Mouse (Mus musculus) NIH3T3 (cell line): ENCODE measurements around the gene Acot7.

Experiments used
- DNase-seq: peaks from one replicate; pipeline ENCODE4 v3.0.0-alpha.2; 2012; ENCODE audit warnings: low read depth

Acot7 gene

DNA sequence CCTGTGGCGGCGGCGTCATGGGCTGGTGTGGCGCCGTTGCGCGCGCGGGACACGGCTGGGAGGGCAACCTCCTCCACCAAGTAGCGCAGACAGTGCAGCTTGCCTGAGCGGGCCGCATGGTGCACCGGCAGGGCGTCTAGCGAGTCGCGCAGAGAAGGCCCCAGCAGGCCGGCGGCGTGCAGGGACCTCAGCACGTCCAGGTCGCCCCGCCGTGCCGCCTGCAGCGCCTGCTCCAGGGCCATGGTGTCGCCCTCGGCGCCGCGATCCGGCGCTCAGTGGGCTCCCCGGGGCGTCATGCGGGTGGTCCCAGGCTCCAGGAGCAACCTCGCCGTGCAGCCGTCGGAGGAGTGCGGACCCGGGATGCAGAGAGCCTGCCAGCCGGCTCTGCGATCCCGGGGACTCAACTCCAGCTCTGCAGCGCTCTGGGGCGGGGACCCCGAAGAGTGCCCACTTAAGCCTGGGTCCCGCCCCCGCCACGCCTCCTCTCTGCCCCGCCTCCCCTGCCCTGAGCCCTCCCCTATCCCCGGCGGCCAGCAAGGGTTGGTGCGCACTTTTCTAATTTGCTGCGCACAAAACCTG is 25.9 kb upstream of the Acot7 start, which contains the start of gene Espn:
Espn (minus strand) TSS at position 406 of the 579 bp plus-strand sequence.
- DNase-seq, result no peak

- peak; percentile 85 for DNase-seq
Measured at GRCm38 (mm10) chr4:152153771-152154177, 24.2 kb upstream of the Acot7 start.

GRCm38 (mm10) chr4:152155019-152155418 is 22.9 kb upstream of the Acot7 start:
- no peak for DNase-seq

DNA sequence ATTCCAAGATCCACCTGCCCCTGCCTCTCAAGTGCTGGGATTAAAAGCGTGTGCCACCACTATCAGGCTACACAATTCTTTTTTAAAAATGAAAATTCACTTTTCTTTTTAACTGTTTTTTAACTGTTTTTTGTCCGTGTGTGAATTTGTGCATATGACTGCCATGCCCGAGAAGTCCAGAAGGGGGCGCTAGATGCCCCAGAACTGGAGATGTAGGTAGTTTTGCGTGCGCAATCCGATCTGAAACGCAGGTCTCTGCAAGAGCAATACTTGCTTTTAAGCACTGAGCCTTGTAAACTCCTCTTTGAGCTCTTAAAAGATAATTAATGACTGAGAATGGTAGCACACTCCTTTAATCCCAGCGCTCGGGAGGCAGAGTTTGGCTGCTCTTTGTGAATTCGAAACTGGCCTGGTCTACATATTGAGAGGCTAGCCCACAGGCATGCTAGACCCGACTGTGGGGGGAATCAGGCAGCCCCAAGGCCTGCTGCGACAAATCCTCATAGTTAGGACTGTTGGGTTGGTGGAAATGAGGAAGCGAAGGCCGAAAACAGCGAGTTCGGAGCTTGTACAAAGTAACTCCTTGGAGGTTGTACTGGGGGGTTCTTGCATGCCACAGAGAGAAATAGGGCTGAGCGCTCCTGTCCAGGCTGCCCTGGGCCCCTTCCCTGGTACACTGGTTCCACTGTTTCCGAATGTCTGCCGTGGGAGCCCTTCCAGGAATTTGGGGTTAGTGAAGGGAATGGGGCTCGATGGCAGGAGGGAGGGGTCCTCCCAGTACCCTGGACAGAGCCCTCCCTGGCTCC is 20.0 kb upstream of the Acot7 start:
- peak; percentile 54 for DNase-seq

- no peak for DNase-seq
Measured at GRCm38 (mm10) chr4:152158585-152159284, 19.2 kb upstream of the Acot7 start, which contains the start of gene Hes2. Gene Hes2 (plus strand): TSS chr4:152158867.

- no peak for DNase-seq
Measured at GRCm38 (mm10) chr4:152159285-152159678, 18.7 kb upstream of the Acot7 start.

DNA sequence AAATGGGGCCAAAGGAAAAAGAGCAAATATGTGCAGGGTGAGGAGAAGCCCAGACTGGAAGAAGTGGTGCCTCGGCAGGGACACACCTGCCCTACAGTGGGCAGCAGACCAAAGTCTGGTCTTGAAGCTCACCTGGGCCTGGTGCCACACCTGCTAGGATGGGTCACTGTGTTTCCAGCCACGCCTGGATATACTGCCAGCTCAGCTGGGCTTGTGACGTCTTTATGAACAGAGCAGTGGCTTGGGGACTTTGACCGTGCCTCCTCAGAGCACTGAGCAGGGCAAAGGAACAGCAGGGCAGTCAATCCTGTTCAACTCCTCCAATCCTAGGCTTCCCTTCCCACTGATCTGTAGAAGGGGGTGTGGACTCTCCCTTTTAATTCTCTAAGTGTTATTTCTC is 17.2 kb upstream of the Acot7 start:
- DNase-seq, result no peak

DNA sequence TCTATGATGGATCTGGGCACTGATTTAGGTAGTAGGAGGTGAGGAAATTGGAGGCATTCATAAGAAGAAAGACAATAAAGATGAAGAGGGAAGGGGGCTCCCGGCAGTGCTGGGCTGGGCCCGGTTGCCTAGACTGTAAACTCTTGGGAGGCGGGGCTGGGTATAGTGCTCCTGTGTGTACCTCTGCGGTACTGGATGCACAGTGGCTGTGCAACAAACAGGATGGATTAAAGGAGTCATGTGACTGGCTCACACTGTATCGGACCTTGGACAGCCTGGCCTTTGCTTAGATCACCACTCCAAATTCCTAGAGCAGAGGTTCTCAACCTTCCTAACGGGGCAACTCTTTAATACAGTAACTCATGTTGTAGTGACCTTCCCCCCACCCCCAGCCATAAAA is 16.3 kb upstream of the Acot7 start:
- no peak for DNase-seq

GRCm38 (mm10) chr4:152162748-152163147 is 15.2 kb upstream of the Acot7 start:
- DNase-seq, result peak; percentile 71

DNA sequence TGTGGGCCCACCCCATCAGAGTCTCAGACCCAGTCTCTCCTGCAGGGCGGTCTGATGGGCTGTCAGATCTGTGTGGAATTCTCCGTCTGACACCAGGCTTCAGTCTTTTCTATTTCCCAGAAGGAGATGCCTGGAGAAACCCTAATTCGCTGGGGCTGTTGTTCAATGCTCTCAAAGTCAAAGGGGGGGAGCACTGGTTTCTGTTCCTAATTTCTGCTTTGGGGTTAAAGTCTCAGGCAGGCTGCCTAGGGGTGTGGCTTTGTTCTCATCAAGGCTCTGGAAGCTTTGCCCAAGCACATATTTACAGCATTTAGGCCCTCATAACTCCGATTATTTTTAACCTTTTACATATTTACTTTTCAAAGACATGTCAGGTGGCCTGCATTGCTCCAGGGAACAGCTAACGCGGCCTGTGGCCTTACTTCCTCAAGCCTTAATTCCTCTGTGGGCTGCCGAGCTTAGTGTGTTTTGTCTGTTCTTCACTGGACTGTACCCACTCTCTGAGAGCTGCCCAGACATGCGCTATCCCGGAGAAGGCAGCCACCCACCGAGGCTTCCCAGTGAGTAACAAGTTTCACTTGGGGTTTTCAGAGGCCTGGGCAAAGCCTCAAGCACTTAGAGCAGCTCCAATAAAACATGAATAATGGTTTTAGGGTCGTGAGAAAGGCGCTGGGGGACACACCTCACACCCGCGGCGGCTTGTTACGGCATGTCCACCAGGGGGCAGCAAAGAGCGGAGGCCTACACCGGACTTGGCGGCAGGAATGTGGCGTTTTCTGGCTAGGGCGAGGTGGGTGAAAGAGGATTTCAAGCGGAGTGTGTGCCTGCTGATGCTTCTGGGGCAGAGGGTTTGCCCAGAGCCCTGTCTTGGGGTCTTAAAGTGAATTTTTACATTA is 12.7 kb upstream of the Acot7 start:
- peak; percentile 35 for DNase-seq

GRCm38 (mm10) chr4:152168052-152168451 is 9.9 kb upstream of the Acot7 start:
- DNase-seq, result no peak

- no peak for DNase-seq
Measured at GRCm38 (mm10) chr4:152169103-152169502, 8.8 kb upstream of the Acot7 start.

DNA sequence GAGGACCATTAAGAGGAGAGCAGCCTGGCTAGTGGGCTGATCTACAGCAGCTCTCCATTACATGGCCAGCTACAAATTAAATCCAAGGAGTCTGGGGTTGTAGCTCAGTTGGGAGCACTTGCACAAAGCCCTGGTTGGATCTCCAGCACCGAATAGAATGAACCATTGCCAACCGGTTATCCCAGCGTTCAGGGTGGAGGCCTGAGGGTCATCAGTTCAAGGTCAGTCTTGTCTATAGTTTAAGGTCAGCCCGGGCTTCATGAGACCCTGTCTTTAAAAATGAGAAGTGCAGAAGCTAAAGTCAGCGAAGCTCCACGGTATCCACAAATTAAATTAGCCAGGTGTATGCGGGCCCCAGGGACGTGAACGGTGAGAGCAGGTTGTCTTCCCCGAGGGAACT is 7.6 kb upstream of the Acot7 start:
- no peak for DNase-seq

DNA sequence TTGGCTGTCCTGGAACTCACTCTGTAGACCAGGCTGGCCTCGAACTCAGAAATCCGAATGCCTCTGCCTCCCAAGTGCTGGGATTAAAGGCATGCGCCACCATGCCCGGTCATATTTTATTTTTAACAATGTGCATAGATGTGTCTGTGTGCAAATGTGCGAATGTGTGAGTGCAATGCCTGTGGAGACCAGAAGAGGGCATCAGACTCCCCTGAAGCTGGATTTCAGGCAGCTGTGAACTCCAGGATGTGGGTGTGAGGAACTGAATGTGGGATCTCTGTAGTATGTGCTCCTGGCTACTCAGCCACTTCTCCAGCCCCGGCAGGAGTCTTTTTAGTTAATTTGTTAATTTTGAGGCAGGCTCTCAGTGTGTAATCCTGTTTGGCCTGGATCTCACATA is 6.4 kb upstream of the Acot7 start:
- DNase-seq, result no peak

DNA sequence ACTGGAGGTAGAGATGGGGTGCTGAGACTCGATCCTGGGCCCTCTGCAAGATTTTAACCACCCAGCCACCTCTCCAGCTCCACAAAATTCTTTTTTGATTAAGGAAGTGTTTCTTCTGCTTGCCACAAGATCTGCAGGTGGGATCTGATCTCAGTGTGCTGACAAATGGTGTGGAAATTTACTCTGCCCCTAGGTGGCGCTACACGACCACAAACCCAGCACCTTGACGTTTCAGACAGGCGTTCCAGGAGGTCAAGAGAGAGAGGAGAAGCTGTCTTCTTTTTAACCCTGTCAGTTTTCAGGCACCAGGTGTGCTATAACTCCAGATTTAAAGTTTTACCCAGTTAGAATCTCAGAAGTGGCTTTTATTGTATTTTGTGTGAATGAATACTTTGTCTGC is 4.9 kb upstream of the Acot7 start:
- peak; percentile 84 for DNase-seq

GRCm38 (mm10) chr4:152173956-152174355 is 4.0 kb upstream of the Acot7 start:
- no peak for DNase-seq

- no peak for DNase-seq
Measured at GRCm38 (mm10) chr4:152176638-152177037, 1.3 kb upstream of the Acot7 start.

- DNase-seq, result no peak
Measured at GRCm38 (mm10) chr4:152177174-152177536, 779 bp upstream of the Acot7 start.

DNA sequence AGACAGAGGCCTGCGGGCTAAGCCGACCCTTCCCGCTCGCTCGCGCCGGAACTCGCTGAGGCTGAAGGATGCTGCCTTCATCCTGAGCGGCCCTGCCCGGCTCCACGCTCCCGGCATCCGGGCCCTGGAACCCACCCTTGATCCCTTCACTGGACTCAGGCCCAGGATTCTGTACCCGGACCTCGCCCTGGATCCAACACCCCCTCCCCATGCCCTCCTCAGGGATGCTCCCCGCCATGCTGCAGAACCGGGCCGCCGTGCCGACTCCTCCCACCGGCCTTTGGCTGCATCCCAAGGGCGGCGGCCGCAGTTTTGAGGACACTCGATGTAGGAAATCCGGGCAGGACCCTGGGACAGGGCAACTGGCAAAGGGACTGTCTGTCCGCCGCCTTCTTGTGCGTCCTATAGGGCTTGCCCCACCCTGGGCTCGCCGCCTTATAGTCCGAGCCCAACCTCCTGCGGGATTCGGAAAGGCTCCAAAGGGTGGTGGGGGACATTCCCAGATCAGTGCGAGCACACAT is 470 bp downstream of the Acot7 start:
- DNase-seq, result peak; percentile 36

DNA sequence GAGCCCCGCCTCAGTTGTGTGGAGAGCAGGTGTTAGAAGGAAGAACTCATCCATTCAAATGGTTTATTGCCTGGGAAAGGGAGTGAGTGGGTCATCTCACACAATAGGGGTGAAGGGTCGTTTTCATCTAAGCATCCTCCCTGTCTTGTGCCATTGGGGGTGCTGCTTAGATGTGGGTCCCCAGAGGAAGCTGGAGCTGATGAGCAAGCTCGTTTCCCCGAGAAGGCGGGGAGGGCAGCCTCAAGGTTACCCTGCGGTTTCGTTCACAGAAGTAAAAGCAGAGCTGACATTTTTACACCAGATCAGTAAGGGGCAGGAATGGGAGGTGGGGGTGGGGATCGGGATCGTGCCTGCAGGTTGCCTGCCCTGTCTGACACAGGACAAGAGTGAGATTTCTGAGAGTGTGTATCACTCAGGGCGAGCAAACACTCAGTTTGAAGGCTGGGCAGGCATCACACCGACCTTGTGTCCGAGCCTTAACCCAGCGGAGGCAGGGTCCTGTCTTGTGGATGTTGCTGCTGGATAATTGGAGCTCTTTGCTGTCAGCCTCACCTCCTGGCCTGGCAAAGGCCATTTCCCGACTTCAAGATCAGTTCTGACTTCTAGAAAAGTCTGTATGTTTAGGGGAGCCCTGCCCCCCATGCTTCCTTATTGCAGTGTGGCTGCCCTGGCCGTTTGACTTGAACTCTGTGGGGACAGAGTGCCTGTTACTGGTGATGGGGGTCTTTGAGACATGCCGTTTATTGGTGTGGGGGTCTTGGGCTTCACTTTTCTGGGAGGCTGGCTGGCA is 1.2 kb downstream of the Acot7 start:
- no peak for DNase-seq
